Mouse (Mus musculus): Measurements from ENCODE around the gene Wnt2b. TPM values are rescaled to one million over a fixed set of nuclear protein-coding genes. Genes with fewer than 3 reads are reported as not detected.

The Wnt2b gene
- not detected in 2 replicates for total RNA-seq (2015; ENCODE audit: low replicate concordance)
- total RNA-seq (2017; ENCODE audit: low replicate concordance): not detected in 2 replicates

DNA sequence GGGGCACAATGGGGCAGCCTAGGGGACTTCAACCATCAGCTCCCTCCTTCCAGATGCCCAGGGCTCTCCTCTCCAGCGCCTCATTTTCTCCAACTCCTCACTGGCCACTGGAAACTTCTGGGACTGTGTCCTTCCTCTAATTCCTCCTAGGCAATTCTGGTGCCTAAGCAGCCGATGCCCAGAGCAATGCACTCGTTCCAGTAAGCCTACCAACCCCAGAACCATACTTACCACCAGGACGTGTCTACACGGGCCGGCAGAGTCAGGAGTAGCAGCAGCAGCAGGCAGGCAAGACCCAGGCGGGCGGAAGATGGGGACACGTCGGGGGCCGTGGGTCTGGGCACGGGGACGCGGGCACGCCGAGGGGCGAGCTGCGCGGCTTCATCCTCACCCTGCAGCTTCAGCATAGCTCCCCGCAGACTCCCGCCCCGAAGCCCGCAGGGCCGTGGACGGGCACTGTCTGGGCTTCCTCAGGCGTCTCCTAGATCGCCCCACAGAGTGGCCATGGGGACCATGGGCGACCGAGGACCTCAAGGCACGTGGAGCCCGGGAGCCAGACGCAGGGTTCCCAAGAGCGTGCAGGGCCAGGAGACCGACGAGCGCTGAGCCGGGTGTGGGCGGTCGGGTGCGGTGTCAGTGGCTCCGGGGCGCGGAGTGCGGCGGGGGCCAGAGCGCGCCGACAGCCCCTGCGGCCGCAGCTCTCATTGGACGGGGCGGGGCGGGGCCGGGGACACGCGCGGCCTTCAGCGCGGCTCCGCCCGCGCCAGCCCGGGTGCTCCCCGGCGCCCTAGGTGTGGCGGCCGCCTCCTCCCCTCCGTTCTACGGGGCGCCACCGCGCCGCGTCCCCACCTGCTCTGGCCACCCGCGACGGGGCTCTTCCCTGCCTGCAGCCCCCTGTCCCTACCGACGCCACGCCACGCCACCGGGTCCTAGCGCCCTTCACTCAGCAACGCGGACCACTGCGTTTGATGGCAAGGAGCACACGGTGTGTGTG lies at the start of gene Wnt2b:
TSS of gene Wnt2b (minus strand) at position 856 of the 994 bp plus-strand sequence.
- ATAC-seq (replicated peaks; ENCODE audit: low FRiP score, poor library complexity, severe bottlenecking): no peak

DNA sequence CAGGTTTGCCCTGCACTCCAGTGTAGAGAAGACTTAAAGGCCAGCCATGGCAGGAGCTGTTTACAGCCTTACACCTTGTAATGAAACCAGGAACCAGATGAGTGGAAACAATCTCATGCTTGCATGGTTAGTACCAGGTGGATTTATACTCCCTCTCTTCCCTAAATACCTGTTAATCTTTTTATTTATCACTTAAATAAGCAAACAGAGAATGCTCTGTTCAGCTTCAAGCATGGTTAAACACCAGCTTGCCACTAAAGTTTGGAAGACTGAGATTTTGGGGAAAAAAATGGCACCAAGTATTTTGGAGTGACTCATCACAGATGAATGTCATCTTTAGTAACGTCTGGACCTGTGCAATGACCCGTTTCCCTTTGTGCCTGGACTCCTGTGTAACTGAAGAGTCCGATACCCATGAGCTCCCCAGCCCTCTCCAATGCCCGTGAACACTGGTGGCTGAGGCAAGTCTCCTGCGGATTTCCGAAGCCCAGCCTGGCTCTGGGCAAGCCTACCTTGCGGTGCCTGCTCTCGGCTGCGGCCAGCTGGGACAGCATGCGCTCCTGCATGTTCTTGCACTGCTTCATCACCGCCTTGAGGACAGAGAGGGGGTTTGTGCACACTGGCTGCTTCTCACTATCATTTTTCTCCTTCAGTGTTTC lies 49.1 kb upstream of the Wnt2b start:
- ATAC-seq (replicated peaks; ENCODE audit: low FRiP score, poor library complexity, severe bottlenecking): no peak

DNA sequence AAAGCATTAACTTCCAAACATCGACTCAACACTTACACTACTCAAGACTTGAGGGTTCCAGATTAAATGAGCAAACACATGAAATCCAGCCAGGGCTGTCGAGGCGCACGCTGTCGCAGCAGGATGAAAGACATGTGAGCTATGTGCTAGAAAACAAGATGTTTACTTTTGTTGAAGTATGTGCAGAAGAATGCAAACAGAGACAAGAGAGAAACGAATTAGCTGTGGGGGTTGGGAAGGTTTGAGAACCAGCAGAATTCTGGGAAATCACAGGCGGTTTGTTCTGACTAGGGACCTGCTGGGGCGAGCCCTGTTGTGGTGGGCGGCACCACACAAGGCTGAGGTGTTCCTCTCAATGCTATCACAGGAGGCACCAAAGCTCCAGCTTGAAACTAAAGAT lies 46.3 kb upstream of the Wnt2b start:
- no peak for ATAC-seq (replicated peaks; ENCODE audit: low FRiP score, poor library complexity, severe bottlenecking)

DNA sequence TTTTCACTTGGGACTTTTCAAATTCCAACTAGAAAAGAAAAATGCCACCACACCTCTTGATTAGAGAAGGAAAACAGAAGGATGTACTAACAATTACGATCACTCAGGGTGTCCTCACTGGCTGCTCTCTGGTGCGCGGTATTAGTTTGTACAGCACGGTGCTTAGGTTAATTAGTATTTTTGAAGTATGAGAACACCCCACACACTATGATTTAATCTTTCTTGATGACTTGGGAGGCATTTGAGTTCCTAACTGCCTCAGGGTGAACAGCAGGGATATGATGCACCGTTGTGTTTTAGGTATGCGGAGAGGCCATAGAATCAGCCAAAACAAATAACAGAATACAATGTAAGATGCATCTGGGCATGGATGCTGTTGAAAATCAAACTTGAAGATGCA lies 44.4 kb upstream of the Wnt2b start:
- ATAC-seq (replicated peaks; ENCODE audit: low FRiP score, poor library complexity, severe bottlenecking): no peak

DNA sequence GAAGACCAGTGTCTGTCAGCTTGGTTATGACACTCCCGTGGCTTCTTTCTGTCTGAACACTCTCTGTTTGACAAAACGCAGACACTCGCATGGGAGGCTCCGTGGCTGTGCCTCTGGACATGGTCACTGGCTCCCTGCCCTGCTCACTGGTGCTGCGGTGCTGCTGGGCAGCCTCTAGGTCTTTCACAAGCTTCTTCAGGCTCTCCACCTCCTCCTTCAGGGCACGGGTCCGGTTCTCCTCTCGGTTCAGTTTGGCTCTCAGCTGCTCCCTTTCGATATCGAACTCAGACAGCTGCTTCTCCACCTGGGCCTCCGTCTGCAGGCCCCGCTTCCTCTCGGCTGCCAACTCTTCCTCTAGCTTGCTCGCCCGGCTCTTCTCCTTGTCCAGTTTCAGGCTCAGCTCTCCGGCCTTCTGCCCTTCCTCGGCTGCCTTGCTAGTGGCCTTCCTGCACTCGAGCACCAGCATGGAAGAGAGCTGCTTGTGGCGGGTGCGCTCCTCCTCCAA lies 43.9 kb upstream of the Wnt2b start:
- no peak for ATAC-seq (replicated peaks; ENCODE audit: low FRiP score, poor library complexity, severe bottlenecking)

DNA sequence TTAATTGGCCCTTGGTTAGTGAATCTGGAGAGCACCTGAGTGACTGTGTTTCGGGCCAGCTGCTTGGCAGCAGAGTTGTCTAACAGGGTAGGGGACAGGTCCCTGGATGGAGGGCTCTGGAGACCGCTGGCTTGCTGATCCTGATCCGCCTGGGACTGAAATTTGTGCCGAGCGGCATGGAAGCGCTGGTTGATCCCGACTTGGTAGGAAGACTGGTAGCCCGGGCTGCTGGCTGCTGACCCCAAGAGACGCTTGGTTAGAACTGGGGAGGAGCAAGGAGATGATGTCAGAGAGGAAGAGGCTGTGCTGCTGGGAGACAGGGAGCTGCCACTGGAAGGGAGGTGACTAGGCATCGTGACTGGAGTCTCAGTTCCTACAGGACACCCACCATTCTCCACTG lies 43.3 kb upstream of the Wnt2b start:
- ATAC-seq (replicated peaks; ENCODE audit: low FRiP score, poor library complexity, severe bottlenecking): no peak

DNA sequence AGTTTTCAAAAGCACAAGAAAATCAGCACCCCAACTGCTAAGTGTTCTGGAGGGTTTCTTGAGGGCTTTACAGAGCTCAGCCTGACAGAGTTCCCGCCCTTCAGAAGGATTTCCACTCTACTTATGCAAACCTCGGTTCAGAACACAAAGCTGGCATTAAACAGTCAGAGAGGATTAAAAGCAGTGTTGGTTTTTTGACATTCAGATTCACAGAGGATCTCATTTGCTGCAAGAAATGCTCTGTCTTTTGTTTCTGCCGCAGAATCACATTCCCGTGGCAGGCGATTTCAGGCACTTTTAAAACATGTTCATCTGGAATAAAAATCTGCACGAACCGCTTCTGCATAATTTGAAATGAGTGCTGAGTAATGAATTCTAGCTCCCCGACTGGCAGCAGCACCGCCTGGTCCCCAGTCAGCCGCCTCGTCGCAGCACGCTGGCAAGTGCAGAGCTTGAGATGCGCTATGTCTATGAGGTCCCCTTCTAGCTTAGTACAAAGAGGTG lies 42.3 kb upstream of the Wnt2b start:
- ATAC-seq (replicated peaks; ENCODE audit: low FRiP score, poor library complexity, severe bottlenecking): no peak

DNA sequence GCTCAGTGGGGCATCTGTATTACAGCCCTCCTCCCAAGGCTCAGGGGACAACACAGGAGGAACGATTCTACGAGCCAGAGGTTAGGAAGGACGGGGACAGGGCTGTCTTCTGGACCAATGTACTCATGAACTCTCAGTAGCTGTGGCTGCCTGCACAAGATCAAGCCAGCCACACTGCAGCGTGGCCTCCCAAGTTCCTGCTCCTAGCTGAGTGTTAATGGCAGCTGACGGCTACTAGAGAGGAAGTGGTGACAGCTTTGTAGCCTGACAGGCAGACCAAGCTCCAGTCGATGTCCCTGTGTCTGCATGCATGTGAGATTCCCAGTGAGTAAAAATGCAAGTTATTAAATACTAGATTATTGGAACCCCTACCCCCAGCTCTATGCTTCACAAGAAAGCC lies 39.7 kb upstream of the Wnt2b start:
- ATAC-seq (replicated peaks; ENCODE audit: low FRiP score, poor library complexity, severe bottlenecking): no peak

DNA sequence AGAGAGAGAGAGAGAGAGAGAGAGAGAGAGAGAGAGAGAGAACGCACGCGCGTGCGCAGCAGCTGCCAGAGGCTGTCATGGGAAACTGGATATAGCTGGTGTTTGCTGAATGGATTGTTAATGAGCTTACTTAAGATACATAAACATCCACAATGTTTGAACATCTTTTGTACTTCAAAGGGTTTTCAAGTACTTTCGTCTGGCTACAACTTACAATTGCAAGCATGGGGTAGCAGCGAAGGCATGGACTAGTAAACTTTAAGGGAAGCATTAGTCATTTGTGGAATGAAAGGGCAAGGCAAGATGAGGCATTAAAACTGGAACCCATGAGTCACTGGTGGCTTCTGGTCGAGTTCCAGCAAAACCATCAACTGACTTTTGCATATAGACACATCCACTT lies 38.8 kb upstream of the Wnt2b start:
- no peak for ATAC-seq (replicated peaks; ENCODE audit: low FRiP score, poor library complexity, severe bottlenecking)

DNA sequence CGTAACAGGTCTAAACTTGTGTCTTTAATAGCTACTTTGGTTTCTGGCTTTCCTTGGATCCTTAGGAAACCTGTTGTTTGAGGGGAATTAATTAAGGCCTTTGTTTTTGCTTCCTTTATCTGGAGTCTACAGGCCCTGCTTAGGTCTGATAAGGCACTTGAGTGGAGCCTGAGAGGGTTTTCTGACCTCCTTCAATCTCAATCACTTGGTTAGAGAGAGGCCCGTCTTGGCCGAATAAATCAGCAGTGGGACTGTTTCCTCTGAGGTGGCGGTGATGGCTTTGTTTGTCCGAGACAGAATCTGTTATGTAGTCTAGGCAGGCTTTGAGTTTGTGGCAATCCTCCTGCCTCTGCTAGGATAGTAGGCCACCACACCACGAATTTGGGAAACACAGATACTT lies 35.8 kb upstream of the Wnt2b start:
- no peak for ATAC-seq (replicated peaks; ENCODE audit: low FRiP score, poor library complexity, severe bottlenecking)

DNA sequence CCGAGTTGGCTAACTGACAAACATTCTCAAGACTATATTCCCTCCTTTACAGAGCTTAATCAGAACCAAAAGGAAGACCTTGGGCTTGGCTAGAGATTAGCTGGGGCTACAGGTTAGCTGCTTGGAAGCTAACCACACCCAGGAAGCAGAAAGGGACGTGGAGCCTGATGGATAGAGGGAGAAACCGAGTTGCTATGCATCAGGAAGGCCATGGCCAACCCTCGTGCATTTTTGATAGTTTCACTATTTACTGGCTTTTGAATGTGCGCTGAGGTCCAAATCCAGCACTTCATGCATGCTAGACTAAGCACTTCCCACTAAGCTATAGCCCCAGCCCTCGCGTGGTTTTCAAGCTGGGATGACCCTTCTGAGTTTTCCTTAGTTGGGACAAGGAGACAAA lies 34.0 kb upstream of the Wnt2b start:
- no peak for ATAC-seq (replicated peaks; ENCODE audit: low FRiP score, poor library complexity, severe bottlenecking)

DNA sequence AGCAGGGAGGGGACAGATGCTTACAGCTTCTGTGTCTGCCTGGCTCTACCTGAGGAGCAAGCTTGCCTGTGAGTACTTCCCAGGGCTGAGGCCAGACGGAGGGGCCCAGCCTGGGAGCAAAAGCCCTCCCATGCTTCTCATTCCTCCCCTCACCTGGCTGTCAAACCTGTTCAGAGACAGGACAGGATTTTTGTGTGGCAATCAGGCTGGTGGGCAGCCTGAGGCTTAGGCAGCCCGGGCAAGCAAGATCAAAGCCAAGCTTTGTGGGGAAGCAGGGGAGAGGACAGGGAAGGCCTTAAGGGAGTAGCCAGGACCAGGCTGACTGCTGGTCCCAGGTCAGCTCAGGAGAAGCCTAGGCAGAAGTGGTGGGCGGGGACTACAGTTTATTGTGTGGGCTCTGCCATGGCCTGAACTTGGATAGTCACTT lies 32.7 kb upstream of the Wnt2b start:
- ATAC-seq (replicated peaks; ENCODE audit: low FRiP score, poor library complexity, severe bottlenecking): no peak

DNA sequence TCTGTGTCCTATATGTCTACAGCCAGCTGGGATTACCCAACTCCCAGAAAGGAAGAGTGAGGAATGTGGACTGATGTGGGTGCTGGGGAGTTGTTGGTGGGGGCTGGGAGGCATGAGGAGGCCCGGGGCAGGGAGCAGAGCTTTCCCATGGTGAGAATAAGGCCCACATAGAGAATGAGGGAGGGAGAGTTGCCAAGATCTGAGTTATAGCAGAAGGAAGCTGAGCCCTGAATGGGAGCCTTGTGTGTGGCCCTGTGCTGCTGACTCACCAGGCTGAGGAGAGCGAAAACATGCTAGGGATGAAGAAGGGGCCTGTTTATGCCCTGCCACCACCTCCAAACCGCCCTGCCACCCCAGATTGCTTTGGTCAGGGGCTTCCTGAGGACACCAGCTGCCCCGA lies 32.1 kb upstream of the Wnt2b start:
- ATAC-seq (replicated peaks; ENCODE audit: low FRiP score, poor library complexity, severe bottlenecking): no peak

DNA sequence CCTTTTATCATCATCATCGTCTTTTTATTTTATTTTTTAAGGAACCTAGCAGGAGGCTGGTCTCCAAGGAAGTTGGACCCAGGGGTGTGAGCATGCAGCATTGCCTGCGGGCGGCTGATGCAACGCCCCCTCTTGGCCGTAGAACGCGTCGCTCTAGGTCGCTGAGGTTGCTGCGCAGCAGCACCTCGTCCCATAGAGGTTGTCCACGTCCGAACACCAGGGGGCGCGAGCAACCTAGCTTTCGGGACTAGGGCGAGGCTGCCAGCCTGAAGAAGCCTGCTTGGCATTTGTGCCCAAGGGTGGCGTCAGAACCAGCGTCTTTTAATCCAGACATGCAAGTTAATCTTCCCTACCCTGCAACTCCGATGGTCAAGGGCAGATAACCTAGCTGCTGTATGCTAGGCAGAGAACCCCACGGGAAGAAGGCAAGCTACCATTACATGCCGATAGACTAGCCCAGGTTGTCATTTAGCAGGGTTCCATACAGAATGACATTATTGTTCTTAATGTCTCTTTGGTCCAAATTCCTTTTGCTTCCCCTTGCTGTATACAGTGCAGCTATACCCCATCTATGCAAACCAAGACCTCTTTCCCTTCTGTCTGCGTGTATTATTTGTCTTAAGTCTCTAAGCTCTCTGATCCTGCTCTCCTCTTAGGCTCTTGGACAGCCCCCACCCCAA lies 31.1 kb upstream of the Wnt2b start:
- peak; percentile 72 for ATAC-seq (replicated peaks; ENCODE audit: low FRiP score, poor library complexity, severe bottlenecking)

DNA sequence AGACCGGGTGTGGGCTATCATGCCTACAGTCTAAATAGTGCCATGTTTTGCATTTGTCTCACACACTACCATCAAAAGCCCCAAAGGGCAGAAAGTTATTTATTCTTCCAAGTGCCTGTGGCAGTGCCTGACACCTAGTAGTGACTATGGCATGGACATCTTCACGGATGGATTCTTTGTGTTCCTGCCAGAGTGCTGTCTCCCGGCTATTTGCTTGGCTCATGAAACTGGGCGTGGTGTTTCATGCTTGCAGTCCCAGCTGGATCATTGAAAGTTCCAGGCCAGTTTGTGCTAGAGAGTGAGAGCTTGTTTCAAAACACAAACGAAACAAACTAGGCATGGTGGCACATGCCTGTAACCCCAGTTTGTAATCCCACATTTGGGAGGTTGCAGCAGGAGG lies 30.0 kb upstream of the Wnt2b start:
- no peak for ATAC-seq (replicated peaks; ENCODE audit: low FRiP score, poor library complexity, severe bottlenecking)

DNA sequence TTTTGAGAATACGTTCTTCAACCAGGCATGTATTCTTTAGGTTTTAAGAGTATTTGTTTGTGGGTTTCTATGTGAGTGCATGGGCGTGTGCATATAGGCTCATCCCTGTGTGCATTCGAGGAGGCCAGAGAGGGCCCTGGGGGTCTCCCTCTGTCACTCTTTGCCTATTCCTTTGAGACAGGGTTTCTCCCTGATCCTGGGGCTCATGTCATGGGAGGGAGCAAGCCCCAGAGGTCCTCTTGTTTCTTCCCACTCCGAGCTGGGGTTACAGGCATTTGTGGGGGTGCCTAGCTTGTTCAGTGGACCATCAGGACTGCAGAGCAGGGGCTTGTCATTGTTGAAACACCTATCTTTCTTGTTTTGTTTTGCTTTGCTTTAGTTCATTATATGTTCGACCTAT lies 26.2 kb upstream of the Wnt2b start:
- ATAC-seq (replicated peaks; ENCODE audit: low FRiP score, poor library complexity, severe bottlenecking): no peak

DNA sequence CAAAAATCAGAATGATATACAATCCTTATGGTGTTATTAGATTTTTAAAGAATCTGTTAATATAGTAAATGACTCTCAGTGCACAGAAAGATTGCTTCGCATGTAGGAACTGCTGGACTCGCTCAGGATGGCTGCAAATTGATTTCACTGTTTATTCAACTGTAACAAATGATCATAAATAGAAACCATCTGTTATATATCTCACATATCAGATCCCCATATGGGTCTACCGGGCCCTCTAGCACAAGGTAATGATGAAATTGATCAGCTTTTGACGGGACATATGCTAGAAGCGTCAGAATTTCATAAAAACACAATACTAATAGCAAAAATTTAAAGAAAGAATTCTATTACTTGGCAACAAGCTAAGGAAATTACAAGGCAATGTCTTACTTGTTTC lies 18.0 kb upstream of the Wnt2b start:
- no peak for ATAC-seq (replicated peaks; ENCODE audit: low FRiP score, poor library complexity, severe bottlenecking)

DNA sequence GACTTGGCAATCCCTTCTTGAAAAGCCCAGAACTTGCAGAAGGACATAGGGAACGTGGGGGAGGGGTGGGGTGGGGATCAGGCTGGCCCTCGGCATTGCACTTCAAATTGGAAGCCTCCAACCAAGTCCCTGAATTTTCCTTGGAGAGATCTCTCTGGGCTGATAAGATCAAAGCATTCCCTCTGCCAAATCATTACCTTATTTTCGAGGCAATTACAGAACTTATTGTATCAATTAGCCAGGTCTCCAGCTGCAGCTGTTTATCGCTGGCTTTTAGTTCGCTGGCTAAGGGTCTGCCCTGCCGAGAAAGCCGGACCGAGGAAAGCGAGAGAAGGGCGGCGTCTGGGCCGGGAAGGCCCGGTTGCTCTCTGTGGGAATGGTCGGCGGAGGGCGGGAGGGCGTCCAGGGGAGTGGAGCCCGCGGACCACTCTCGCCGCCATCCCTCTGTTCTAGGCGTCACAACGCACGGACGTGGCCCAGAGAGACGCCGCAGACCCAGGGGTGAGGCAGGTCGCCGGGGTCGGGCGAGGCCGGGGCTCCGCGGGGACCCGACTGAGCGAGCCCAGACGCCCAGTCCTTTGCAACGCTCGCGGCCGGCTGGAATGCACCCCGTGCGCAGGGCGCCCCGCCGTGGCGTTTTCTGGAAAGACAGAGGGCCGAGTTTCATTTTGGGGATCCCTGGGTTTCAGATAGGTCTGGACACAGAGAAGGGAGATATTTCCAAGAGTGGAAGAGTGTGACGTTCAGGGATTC lies 6.0 kb upstream of the Wnt2b start:
- no peak for ATAC-seq (replicated peaks; ENCODE audit: low FRiP score, poor library complexity, severe bottlenecking)

DNA sequence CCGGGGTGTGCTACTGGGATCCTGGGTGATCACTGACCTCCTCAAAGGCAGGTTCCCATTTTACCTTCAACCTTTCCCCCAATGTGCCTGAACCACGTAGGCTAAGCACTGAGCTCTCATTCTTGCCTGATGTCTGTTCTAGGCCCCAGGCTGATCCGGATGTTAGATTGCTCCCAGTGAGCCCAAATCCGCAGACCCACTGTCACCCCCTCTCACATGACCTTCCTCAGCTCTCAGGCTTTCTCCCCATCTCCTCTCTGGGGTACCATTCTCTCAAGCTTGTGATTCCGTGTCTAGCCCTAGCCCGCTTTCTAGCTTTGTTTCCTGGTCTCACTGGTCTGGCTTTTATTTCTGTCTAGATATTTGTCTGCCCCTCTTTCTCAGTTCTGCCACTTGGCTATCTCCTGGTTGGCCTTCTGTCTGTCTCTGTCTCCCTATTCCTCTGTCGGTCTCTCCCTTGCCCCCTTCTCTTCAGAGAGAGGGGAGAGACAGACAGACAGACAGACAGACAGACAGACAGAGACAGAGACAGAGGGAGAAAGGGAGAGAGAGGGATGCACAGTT lies 4.4 kb upstream of the Wnt2b start:
- ATAC-seq (replicated peaks; ENCODE audit: low FRiP score, poor library complexity, severe bottlenecking): no peak
